Mouse (Mus musculus) T-cell, adult 2 months (primary cell): ENCODE data around the gene Olfr1118.
"Not testable (repeated sequence)": the region's sequence is repeated elsewhere in the genome, so short reads cannot be mapped to it uniquely, and the experiment has no call there.

ENCODE experiments used
- DNase-seq: peaks from one replicate; pipeline ENCODE4 v3.0.0; 2022; ENCODE audit warnings: low spot score

Gene Olfr1118

DNA sequence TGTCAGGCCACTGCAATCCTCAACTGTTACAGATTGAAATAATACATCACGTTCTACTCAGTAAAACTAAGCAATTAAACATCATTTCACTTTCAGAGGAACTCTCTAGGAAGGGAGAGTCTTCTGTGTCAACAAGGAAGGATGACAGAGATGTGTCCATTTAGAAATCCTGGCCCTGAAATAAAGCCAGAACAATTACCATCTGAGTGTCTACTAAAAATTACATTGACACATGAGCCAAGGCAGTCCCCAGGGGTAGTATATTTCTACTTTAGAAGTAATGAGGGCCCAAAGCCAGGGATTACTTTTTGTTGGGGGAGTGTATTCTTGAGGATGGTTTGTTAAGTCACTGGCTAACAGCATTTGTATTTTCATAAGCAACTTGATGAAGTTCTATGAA, at the start of gene Olfr1118:
Gene Olfr1118 (plus strand): TSS at position 301 of the 400 bp plus-strand sequence.
- DNase-seq = no peak

DNA sequence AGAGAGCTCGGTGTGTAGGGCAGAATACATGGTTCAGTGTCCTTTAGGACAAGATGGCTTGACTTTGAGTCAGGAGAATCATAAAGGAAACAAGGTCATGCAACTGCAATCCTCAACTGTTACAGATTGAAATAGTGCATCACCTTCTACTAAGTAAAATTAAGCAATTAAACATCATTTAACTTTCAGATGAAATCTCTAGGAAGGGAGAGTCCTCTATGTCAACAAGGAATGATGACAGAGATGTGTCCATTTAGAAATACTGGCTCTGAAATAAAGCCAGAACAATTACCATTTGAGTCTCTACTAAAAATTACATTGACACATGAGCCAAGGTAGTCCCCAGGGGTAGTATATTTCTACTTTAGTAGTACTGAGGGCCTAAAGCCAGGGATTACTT, 40.1 kb upstream of the Olfr1118 start, which contains the start of gene Olfr1116:
Gene Olfr1116 (plus strand): TSS at position 301 of the 400 bp plus-strand sequence.
- no peak for DNase-seq

- not testable (repeated sequence) for DNase-seq
These were observed 13.4 kb upstream of the Olfr1118 start for GRCm38 (mm10) chr2:87293977-87294376.

GRCm38 (mm10) chr2:87354515-87354914, 47.1 kb downstream of the Olfr1118 start, which contains the start of gene Olfr1120:
Gene Olfr1120 (plus strand): TSS chr2:87354815.
- DNase-seq = no peak

- not testable (repeated sequence) for DNase-seq
These were observed 52.7 kb downstream of the Olfr1118 start for GRCm38 (mm10) chr2:87360121-87360520.
